Mouse (Mus musculus) adrenal gland, postnatal 25 days (tissue): Measurements from ENCODE around the gene Dpm2. TPM values are rescaled to one million over a fixed set of nuclear protein-coding genes. Genes with fewer than 3 reads are reported as not detected.

Source experiments
- DNase-seq: peaks from one replicate; pipeline ENCODE4 v3.0.0; 2021; ENCODE audit warnings: mixed read lengths
- total RNA-seq: library from RNA; stranded (reverse); gene quantifications from 2 replicates; pipeline ENCODE4 v1.2.3, GENCODE M21; 2021

The Dpm2 gene
- total RNA-seq, 1 experiment from 2014 or later, result 66.8 TPM

DNA sequence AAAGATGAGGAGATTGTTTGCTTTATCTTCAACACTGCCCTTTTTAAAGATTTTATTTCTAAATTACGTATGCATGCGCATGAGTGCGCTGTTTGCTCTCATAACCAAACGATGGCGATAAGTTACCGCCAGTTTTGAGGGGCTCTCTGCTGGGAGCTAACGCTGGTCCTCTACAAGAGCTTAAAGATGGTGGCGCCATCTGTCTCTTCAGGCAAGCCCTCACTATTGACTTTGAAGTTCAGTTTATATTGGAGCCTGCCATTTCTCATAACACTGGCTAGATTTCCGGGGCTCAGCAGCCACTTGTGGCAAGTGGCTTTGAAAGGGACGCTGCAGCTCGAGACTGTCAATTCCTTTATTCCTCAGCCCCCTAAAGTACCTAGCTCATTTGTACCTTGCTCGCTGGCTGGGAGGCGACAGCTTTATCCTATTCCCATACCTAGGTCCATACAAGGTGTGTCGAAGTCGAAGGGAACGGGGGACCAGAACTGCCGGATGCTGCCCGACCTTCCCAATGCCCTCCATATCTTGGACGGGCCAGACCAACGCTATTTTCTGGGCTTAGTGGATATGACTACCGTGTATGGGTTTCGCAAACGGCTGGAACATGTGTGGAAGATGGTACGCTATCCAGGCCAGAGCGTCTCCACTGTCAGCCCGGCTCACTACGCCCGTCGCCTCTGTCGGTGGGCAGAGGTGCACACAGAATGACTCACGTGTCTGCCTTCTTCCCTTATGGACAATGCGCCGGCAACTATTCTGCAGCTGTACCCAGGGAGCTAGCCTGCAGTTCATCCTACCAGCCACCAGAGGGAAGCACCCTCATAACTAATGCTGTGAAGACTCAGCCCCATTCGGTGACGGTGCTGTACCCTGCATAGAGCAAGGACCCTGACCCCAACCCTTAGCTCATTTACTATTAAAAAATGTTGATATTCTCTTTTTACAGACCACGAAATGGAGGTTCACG is 12.5 kb downstream of the Dpm2 start:
- peak; percentile 68 for DNase-seq

- no peak for DNase-seq
Measured at GRCm38 (mm10) chr2:32585149-32585714, 14.6 kb downstream of the Dpm2 start.

DNA sequence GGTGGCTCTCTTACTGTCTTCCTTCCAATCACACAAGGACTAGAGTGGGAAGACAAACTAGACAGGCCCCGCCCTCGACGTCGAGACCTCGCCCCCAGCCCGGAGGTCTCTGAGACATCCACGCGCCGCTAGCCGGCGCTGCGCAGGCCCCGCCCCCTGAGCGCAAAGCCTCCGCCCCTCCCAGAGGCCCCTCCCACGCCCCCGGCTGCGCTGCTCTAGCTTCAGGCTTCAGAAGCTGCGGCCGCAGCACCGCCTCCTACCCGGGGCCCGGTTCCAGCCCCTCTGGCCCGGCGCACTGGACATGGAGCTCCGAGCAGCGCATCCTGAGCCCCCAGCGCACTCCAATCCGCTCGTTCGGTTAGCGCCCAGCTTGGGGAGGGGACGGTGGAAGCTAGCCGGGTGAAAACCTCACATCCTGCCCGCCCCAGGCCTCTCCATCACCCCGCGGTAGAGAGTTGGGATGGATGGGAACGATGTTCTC is 16.3 kb downstream of the Dpm2 start, which contains the start of gene St6galnac4:
St6galnac4 (plus strand) TSS at position 225 of the 481 bp plus-strand sequence.
- DNase-seq, result peak; percentile 94

DNA sequence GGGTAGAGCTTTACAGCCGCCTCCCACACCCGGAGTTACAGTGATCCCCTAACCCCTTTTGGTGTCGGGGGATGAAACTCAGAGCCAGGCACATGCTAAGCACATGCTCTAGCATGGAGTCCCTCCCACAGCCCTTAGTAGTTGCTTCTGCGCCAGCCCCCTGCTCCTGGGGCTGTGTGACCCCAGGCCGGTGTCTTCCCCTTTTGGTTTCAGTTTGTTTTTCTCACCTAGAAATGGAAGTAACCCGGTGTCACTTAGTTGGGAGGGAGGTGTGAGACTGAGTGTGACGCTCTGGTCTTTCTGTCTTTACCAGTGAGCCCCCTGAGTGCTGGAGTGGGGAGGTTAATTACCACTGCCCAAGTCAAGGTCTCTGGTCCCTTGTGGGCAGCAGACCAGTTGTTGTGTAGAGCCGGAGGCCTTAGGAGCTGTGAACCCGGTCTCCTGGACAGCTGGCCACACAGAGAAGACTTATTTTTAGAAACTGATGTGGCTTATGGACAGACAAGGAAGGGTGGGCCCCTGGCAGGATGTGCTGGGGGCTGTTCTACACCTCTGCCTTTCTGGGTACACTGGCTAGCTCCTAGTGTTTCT is 17.2 kb downstream of the Dpm2 start:
- DNase-seq, result no peak

DNA sequence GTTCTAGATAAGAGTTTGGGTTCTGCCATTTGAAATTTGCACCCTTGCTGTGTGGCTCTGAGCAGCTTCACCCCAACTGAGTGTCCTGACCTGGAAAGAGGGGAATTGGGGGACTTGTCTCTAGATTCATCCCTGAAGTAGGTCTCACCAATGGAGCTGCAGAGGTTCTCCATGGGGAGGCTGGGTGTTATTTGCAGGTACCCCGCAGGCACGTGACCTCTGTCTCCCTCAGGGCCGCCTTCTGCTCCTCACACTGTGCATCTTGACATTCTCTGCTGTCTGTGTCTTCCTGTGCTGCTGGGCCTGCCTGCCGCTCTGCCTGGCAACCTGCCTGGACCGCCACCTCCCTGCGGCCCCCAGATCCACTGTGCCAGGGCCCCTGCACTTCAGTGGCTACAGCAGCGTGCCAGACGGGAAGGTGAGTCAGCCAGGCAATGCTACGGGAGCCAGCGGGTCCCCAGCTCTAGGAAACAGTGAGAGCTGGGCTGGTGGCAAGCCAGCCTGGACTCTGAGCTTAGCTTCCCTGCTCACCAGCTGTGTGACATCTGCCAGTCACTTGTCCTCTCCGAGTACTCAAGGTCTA is 18.6 kb downstream of the Dpm2 start:
- DNase-seq, result peak; percentile 67

GRCm38 (mm10) chr2:32590224-32590623 is 19.6 kb downstream of the Dpm2 start:
- DNase-seq, result no peak

GRCm38 (mm10) chr2:32591249-32591648 is 20.6 kb downstream of the Dpm2 start:
- no peak for DNase-seq

DNA sequence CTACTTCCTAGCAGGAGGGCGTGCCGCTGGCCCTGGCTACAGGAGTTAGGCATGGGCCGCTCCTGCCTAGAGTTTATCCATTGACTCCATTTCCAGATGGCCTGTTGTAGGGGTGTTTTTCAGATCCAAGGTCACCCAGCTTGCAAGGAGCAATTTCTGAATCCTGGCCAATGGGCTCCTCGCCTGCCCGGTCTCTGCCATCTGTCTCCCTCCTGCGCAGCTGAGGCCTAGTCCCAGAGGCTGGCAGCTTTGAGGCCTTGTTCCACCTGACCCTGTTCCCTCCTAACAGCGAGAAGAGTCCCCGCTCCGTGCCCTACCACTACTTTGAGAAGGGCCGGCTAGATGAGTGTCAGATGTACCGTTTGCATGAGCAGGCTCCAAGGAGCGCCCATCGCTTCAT is 26.1 kb downstream of the Dpm2 start:
- no peak for DNase-seq

DNA sequence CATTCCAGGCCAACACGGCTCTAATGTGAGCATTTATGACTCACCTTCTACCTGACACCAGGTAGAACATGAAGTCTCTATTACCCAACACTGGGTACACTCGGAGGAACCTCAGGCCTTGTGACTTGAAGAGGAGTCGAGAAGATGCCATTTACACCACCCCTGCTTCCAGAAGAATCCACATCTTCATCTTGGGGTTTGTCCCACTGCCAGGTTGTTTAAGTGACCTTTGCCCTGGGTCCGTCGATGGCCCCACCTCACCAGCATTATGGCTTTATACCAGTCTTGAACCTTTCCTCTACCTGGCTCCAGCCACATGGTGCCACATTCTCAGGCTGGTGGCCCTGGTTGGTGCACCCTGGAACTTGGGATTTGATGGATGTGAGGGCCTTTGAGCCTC is 26.6 kb downstream of the Dpm2 start:
- no peak for DNase-seq

DNA sequence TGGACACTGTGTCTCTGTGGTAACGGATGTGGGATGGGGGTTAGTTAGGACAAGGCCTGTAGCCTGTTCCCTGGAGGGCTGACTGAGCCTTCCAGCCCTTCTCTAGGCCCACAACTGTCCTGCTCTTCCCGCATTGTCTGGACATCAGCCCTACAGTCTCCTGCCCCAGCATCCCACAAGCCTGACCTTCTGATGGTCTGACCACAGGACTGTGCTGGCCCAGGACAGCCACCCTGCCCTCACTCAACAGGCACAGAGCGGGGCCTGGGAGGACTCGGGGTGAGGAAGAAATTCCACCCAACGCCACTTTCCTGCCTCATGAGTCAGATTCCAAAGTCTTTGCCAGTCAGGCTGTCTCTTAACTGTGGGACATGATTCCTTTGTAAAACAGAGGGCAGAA is 27.0 kb downstream of the Dpm2 start:
- DNase-seq, result no peak

GRCm38 (mm10) chr2:32598506-32598905 is 27.8 kb downstream of the Dpm2 start:
- peak; percentile 44 for DNase-seq

- DNase-seq, result no peak
Measured at GRCm38 (mm10) chr2:32599409-32599808, 28.8 kb downstream of the Dpm2 start, which contains the start of gene St6galnac6. Gene St6galnac6, plus strand, starts transcription at chr2:32599709.

- peak; percentile 46 for DNase-seq
Measured at GRCm38 (mm10) chr2:32601417-32602065, 30.9 kb downstream of the Dpm2 start.

DNA sequence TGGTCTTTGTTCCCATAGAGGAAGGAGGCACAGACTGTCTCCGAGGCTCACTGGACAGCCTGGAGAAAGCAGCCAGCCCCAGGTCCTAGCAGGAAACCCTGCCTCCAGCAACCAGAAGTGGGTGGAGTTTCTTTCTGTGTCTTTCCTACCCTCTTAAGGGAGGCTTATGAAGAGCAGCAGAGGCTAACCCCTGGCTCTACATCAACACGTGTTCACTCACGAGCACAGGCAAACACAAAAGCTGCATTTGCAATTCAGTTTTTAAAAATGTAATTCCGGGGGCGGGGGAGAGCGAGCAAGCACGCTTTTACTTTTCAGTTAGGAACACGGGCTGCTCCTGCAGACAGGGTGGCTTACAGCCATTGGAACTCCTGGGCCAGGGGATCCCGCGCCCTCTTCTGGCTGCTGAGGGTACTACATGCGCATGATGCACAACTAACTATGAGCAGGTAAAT is 32.0 kb downstream of the Dpm2 start:
- DNase-seq, result peak; percentile 88

DNA sequence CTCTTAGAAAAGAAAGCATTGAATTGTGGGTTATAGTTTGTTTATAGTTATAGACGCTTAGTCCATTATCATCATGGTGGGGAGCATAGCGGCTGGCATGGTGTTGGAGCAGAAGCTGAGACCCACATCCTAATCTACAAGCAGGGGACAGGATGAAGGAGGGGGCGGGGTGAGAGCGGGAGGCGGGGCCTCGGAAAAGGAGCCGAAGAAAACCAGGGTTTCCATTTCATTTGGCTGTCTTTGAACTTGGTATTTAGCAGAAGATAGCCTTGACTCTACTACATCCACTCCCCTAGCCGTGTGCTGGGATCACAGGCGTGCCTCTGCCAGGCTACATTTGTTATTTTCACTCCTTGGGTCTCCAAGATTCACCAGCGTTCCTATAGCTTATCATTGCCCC is 34.0 kb downstream of the Dpm2 start:
- no peak for DNase-seq

DNA sequence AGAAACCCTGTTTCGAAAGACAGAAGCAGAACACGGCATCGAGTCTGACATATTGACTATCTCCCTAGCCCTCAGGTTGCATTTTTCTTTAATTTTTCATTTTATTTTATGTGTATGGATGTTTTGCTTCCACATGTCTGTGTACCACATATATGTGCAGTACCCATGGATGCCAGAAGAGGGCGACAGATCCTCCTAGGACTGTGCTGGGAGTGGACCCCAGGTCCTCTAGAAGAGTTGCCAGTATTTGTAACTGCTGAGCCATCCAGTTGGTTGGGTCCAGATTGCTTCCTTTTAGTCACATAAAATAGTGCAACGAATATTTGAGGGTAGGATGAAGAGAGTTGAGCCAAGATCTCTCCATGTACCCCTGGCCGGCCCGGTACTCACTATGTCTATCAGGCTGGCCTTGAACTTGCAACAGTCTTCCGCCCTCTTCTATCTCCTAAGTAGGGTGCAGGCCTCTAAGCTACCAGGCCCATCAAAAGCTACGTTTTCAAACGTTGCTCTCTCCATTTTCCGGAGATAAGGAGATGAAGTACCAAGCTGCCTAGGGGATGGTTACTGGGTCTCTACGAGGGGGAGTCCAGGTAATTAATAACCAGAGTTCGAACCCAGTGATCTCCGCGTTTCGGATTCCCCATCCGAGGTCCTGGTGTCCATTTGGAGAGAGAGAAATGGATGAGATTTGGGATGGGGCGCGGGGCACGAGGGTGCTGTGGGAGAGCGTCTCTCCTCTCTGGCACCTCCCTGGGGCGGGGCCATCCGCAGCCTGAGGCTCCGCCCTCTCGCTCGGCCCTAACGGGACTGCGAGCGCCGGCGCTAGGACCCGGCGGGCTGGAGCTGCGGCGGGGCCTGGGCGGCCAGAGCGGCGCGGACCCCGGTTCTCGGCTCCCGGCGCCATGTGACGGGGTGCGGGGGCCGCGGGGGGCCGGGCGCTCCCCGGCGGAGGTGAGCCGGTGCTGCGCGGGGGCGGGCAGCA is 35.8 kb downstream of the Dpm2 start:
- peak; percentile 90 for DNase-seq

DNA sequence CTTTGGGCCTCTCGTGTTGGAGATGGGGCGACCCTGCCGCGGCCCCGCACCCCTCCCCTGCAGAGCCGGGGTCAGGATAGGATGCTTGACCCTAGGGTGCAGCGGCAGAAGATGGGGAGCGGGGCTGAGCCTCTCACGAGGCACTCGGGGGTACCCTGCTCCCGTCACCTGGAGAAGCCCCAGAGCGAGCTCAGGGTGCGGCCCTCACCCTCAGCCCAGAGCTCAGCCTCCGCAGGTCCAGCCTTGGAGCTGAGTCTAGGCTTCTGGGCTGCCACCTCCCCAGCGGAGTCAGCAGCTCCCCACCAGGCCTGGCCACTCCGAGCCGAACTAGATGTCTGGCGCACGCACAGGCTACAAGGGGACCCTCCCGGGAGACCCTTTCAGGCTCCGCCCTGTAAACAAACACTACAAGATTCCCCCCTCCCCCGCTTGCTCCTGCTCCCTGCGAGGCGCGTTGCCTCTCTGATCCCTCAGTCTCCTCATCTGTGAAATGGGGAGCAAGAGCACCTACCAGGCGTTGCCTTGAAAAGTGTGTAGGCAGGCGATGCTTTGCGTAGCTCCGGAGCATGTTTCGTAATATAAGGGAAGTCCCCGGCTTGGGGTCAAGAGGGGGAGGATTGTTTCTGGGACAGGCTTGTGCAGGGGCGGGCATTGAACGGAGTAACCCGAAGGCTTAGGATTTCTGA is 36.7 kb downstream of the Dpm2 start:
- peak; percentile 50 for DNase-seq

DNA sequence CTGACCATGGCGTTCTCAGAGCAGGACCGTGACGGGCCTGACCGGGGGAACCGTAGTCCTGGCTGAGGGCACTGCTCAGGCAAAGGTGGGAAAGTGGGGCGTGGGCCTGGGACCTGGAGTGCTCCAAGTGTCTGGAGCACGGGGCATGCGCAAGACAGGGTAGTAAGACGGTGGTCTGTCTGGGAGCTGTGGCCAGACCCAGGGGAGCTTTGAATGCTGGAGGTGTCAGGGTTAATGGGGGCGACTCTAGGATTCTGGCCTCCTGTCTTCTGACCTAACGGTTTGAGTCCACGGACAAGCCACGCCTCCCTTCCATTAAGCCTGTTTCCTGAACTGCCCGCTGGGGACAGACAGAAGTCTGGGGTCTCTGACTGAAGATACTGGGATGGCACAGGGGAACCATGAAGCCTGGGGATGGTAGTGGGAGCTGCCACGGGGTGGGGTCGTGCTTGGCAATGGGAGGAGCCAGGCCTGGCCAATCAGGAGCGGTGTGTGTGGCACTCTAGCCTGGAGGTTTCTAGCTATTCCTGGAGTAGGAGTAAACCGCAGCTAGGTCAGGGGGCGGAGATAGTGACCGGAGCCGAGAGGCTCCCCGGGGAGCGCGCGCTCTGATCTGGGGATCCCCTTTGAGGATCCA is 37.6 kb downstream of the Dpm2 start:
- DNase-seq, result peak; percentile 82

DNA sequence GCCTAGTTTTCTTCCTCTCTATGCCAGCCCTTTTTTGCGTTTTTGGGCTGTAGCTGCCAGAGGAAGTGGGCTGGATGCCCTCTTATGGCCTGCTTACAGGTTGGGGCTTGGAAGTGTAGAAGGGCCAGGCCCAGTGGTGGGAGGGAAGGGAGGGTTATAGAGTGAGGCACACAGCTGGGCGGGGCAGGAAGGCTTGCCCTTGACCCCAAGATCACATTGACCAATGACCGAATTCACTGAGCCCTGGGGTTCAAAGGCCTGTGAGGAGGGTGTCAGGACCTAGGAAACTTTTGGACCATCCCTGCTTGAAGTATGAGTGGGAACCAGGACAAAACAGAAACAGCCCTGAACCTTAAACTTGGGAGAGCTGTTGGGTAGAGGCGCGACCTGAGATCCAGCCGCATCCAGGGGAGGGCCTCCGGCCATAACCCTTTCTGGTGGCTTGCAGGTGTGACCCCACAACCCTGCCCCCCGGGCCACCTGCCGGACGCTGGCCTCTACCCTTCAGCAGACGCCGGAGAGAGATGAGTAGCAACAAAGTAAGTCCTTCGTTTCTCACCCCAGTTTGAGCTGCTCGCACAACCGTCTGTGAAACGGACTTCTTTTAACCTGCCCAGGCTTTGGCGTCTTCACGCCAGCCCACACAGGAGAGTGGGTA is 38.2 kb downstream of the Dpm2 start:
- no peak for DNase-seq
